Mouse (Mus musculus) bone marrow macrophage, adult 2 months (primary cell): ENCODE data around the gene Slc22a21.

Experiments used
- CTCF ChIP-seq: IDR thresholded peaks from 2 replicates; pipeline ENCODE4 v1.5.1; 2012; ENCODE audit warnings: low read depth, mild to moderate bottlenecking, low read length, moderate library complexity
- POLR2A ChIP-seq: IDR thresholded peaks from 2 replicates; pipeline ENCODE4 v1.6.1; 2012; ENCODE audit warnings: mild to moderate bottlenecking, low read depth, low read length, borderline replicate concordance

- TF ChIP-seq CTCF = no peak
- no peak for TF ChIP-seq POLR2A
Observed at GRCm38 (mm10) chr11:53977672-53978071, 2.5 kb downstream of the Slc22a21 start.
